Mouse (Mus musculus): Measurements from ENCODE around the gene Vps13d.

GRCm38 (mm10) chr4:144949441-144950326 is 245.1 kb downstream of the Vps13d start:
- no peak for TF ChIP-seq POLR2A (IDR thresholded peaks at IDR 0.05; ENCODE audit: low read depth, low read length)
- TF ChIP-seq JUN (IDR thresholded peaks at IDR 0.05; ENCODE audit: insufficient read depth, low read depth, low read length), result no peak
- TF ChIP-seq BHLHE40 (IDR thresholded peaks at IDR 0.05; ENCODE audit: low read depth, low read length), result no peak
- TF ChIP-seq USF1 (IDR thresholded peaks at IDR 0.05; ENCODE audit: low read depth, low read length), result no peak
- TF ChIP-seq CTCF (conservative IDR thresholded peaks at IDR 0.05 in 1 of 2, IDR thresholded peaks at IDR 0.05 in 1 of 2; ENCODE audit: low read depth in 2 of 2, low read length in 2 of 2), result no peak
- no peak for TF ChIP-seq KAT2A (IDR thresholded peaks at IDR 0.05; ENCODE audit: insufficient replicate concordance, low read length)
- TF ChIP-seq EP300 (IDR thresholded peaks at IDR 0.05; ENCODE audit: low read length), result no peak
- TF ChIP-seq POLR2AphosphoS2 (IDR thresholded peaks at IDR 0.05; ENCODE audit: low read depth, low read length), result no peak
- no peak for TF ChIP-seq RAD21 (IDR thresholded peaks at IDR 0.05; ENCODE audit: low read depth, low read length)
- TF ChIP-seq ZNF384 (IDR thresholded peaks at IDR 0.05; ENCODE audit: low read depth, low read length), result no peak
- no peak for TF ChIP-seq NELFE (IDR thresholded peaks at IDR 0.05; ENCODE audit: low read depth, low read length)

Measured in CH12.LX (cell line).